ENCODE assay signal across 9 mouse cellular contexts in genomic region chr4:134583513-134583912, GRCm38 (mm10). TPM values are rescaled to one million over a fixed set of nuclear protein-coding genes. Genes with fewer than 3 reads are reported as not detected.
DNase-seq lines count a peak whose midpoint lies in the region; ATAC-seq and TF ChIP-seq lines count a peak whose summit lies in the region.
"Had no signal": no experiment of that assay in that cellular context is flagged by ENCODE, and none has a peak within 500 bp of the region (broad histone marks: within the 10 kb centered on the region; RNA-seq: fewer than 3 reads in every experiment).

No protein-coding gene starts in this region.

- 75% methylated on average over 3 of the region's 3 CpGs for WGBS in olfactory bulb, adult 2 months

- peak; percentile 61 for DNase-seq in kidney, postnatal 10 days
- no peak for DNase-seq in kidney, adult 18-20 months
- DNase-seq in T-cell, adult 2 months (ENCODE audit: low spot score) = peak; percentile 40
- no peak for DNase-seq in frontal cortex, postnatal 10 days (ENCODE audit: low spot score in 2 of 2)
- DNase-seq in frontal cortex, postnatal 36 days (ENCODE audit: low spot score in 2 of 2) = no peak
- no peak for DNase-seq in urinary bladder, postnatal 4 days (ENCODE audit: low spot score in 2 of 2)

- no peak for TF ChIP-seq POLR2A in olfactory bulb, adult 2 months (IDR thresholded peaks at IDR 0.05; ENCODE audit: insufficient read depth, low read depth, low read length)

- peak; percentile 47; the same call in 1 of the 2 replicates for ATAC-seq in granulocyte monocyte progenitor cell, adult 5-6 weeks (replicated peaks; ENCODE audit: poor library complexity, severe bottlenecking)

- H3K27ac ChIP-seq in olfactory bulb, adult 2 months (ENCODE audit: insufficient read depth, low read depth, low read length) = no peak overlapping the region
- H3K27ac ChIP-seq: heart, embryonic 15.5 days had no signal

- H3K4me3 ChIP-seq in olfactory bulb, adult 2 months (ENCODE audit: insufficient read depth, low read depth, low read length) = no peak overlapping the region
- H3K4me3 ChIP-seq: heart, embryonic 15.5 days had no signal

- TF ChIP-seq CTCF in olfactory bulb, adult 2 months (IDR thresholded peaks at IDR 0.05; ENCODE audit: insufficient read depth, low read depth, low read length) = peak; percentile 43; the same call in 1 of the 2 replicates

- H3K4me1 ChIP-seq in olfactory bulb, adult 2 months (ENCODE audit: control insufficient read depth, insufficient read depth, low read length) = peaks cover 49% of the 10 kb centered on the region

RNA-seq across cellular contexts. Expression of gene Selenon, which starts 31.5 kb away (rescaled TPM):
- total RNA-seq in granulocyte monocyte progenitor cell, adult 5-6 weeks (2014; fragmentation: Nextera tagmentation) = 32.4 and 32.8 TPM in 2 replicates
- 3.2 and 6.9 TPM in 2 replicates for total RNA-seq in granulocyte monocyte progenitor cell, adult 5-6 weeks (2017)
- polyA plus RNA-seq in olfactory bulb, adult 2 months (2012; ENCODE audit: insufficient read depth, insufficient read length, low replicate concordance, missing spikeins) = not detected in 2 replicates

RNA-seq across cellular contexts. Expression of gene Mtfr1l, which starts 48.3 kb away (rescaled TPM):
- total RNA-seq in granulocyte monocyte progenitor cell, adult 5-6 weeks (2014; fragmentation: Nextera tagmentation) = 64.6 and 67.4 TPM in 2 replicates
- 52.0 and 54.8 TPM in 2 replicates for total RNA-seq in granulocyte monocyte progenitor cell, adult 5-6 weeks (2017)
- polyA plus RNA-seq in olfactory bulb, adult 2 months (2012; ENCODE audit: insufficient read depth, insufficient read length, low replicate concordance, missing spikeins) = not detected in 2 replicates

Comparison
In these comparisons a context has a peak if more than half of its experiments do, and no peak if none do; other contexts are left out.
1. DNase-seq: peak in kidney, postnatal 10 days (single experiment) and T-cell, adult 2 months (single experiment); none in kidney, adult 18-20 months (single experiment), frontal cortex, postnatal 10 days (0 of 2), frontal cortex, postnatal 36 days (0 of 2) and urinary bladder, postnatal 4 days (0 of 2).